Mouse (Mus musculus) hindbrain, embryonic 16.5 days (tissue): Measurements from ENCODE around the gene Dazl. TPM values are rescaled to one million over a fixed set of nuclear protein-coding genes. Genes with fewer than 3 reads are reported as not detected.

ENCODE experiments used
- ATAC-seq: fragments of 200-750 bp; cut with Nextera tagmentation; 2 replicates; pipeline ENCODE4 v1.8.0; 2017; ENCODE audit warnings: moderate TSS enrichment, moderate library complexity
- H3K27ac ChIP-seq: fragments of 300-500 bp; sonication (generic); 2 replicates; pipeline ENCODE4 v1.5.1; 2014; ENCODE audit warnings: low read depth, mild to moderate bottlenecking, control low read depth, low read length, moderate library complexity
- H3K27me3 ChIP-seq: fragments of 300-500 bp; sonication (generic); replicated peaks from 2 replicates; pipeline ENCODE4 v1.6.1; 2014; ENCODE audit warnings: low read length; ENCODE audit not compliant: control insufficient read depth, insufficient read depth
- H3K36me3 ChIP-seq: fragments of 300-500 bp; sonication (generic); 2 replicates; pipeline ENCODE4 v1.6.1; 2014; ENCODE audit warnings: mild to moderate bottlenecking, low read length, moderate library complexity, mixed read lengths; ENCODE audit not compliant: control insufficient read depth, insufficient read depth
- H3K4me1 ChIP-seq: fragments of 300-500 bp; sonication (generic); 2 replicates; pipeline ENCODE4 v1.6.1; 2014; ENCODE audit warnings: low read depth, low read length; ENCODE audit not compliant: control insufficient read depth, insufficient read depth
- H3K4me2 ChIP-seq: fragments of 300-500 bp; sonication (generic); 2 replicates; pipeline ENCODE4 v1.6.1; 2014; ENCODE audit warnings: mild to moderate bottlenecking, low read length, control low read depth, moderate library complexity
- H3K4me3 ChIP-seq: fragments of 300-500 bp; sonication (generic); 2 replicates; pipeline ENCODE4 v1.5.1; 2014; ENCODE audit warnings: mild to moderate bottlenecking, low read length, control low read depth, moderate library complexity
- H3K9ac ChIP-seq: fragments of 300-500 bp; sonication (generic); 2 replicates; pipeline ENCODE4 v1.6.1; 2014; ENCODE audit warnings: low read depth, mild to moderate bottlenecking, control low read depth, low read length, moderate library complexity
- H3K9me3 ChIP-seq: fragments of 300-500 bp; sonication (generic); 2 replicates; pipeline ENCODE4 v1.6.1; 2014; ENCODE audit warnings: mild to moderate bottlenecking, low read length, moderate library complexity; ENCODE audit not compliant: control insufficient read depth
- WGBS: fragments of 180-500 bp; shearing (Covaris S2); extraction: QIAGEN DNeasy Blood & Tissue Kit; methylation state at CpG from one replicate; pipeline ENCODE4 v1.1.7; 2014; 5-methylcytosine and 5-hydroxymethylcytosine counted together
- polyA plus RNA-seq: library from polyadenylated mRNA; unstranded; fragments of >200 nt; fragmentation: Nextera tagmentation; extraction: Ambion mirVana; gene quantifications from 2 replicates; pipeline ENCODE4 v1.2.1, GENCODE M21; 2015

Dazl gene
- polyA plus RNA-seq = 0.50 and 0.69 TPM in 2 replicates

DNA sequence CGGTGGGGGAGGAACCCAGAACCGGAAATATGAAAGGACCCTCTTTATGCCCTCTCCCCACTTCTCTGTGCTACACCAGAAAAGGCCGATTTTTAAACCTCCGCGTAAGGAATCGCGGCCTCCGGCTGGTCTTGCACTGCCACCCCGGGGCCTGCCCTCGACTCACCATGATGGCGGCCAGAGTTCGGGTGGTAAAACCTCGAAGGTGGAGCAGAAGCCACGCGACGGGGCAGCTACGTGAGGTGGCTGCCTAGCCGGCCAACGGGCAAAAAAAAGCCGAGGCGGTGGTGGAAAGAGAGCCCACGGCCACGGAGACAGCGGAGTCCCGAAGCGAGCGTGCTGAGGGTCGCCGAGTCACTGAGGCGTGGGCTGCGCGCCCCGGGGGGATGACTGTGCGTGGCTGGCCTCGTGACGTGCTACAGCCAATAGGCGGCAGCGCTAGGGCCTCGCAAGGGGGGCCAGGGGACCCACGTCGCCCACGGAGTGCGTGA is at the start of gene Dazl:
Gene Dazl, minus strand, starts transcription at position 396 of the 491 bp plus-strand sequence.
- peak within 1 kb of the TSS; percentile 52 for H3K4me3 ChIP-seq
- no peaks in the 10 kb centered on the region for H3K27me3 ChIP-seq
- no peaks in the 10 kb centered on the region for H3K4me1 ChIP-seq
- H3K36me3 ChIP-seq = no peaks in the 10 kb centered on the region
- H3K9ac ChIP-seq = peak within 1 kb of the TSS; percentile 73
- peak within 1 kb of the TSS; percentile 51 for H3K27ac ChIP-seq
- H3K9me3 ChIP-seq = peaks cover 13% of the 10 kb centered on the region
- 90% methylated on average over 43 of the region's 43 CpGs for WGBS
- ATAC-seq = no peak
- H3K4me2 ChIP-seq = peak within 1 kb of the TSS; percentile 70

DNA sequence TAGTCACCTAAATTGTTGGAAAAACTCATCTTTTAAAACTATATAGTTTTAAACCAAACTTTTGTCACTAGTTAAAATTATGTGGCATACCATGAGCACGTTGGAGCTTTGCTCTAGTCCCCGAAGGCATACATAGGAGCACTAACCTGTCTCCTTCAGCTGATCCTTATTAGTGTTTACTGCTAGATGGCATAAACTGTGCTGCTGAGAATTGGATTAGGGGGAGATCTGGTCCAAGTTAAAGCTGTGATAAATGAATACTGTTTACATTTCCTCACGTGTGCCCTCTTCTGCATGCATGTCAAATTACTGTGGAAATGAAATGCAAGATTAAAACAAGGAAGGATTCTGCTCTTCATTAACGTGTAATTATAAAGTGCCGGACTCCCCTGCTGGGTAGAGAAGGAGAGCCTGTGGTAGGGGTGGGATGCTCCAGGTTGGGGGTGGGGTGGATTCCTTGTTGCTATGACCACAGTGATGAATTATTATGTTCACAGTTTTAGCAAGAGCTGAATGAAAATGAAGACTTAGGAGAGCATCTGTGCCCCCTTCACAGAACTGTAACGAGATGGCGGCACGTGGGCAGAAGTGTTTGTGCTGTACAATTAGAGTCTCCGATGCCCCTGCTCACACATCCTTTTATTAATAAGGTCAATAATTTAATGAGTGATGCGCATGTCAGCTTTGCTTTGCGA is 48.6 kb upstream of the Dazl start:
- 50% methylated on average over 11 of the region's 11 CpGs for WGBS

DNA sequence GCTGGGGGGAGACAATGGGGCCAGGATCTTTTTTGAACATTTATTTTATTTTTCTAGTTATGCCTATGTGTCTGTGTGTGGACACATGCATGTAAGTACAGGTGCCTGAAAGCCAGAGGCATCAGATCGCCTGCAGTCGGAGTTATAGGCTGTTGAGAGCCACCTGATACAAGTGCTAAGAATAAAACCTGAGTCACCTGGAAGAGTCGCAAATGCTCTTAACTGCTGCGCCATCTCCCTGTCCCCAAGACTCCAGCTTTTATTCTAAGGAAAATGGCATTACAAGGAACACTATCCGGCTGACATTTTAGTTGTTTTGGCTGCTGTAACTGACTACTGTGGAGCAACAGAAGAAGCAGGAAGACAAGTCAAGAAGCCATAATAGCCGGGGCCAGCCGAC is 45.5 kb upstream of the Dazl start:
- H3K4me2 ChIP-seq = no peak overlapping the region
- WGBS = 89% methylated on average over 7 of the region's 7 CpGs
- H3K4me1 ChIP-seq = no peaks in the 10 kb centered on the region
- H3K4me3 ChIP-seq = no peak overlapping the region
- H3K9ac ChIP-seq = no peak overlapping the region
- H3K27ac ChIP-seq = no peak overlapping the region
- H3K36me3 ChIP-seq = no peaks in the 10 kb centered on the region
- no peaks in the 10 kb centered on the region for H3K9me3 ChIP-seq
- no peak for ATAC-seq
- H3K27me3 ChIP-seq = no peaks in the 10 kb centered on the region

More for the DNA sequence above, 48.6 kb upstream of the Dazl start:
- H3K4me2 ChIP-seq = no peak overlapping the region; the same call in 1 of the 2 replicates
- H3K4me3 ChIP-seq = no peak overlapping the region
- H3K9me3 ChIP-seq = no peaks in the 10 kb centered on the region
- H3K4me1 ChIP-seq = no peaks in the 10 kb centered on the region
- H3K36me3 ChIP-seq = no peaks in the 10 kb centered on the region
- H3K27me3 ChIP-seq = no peaks in the 10 kb centered on the region
- ATAC-seq = peak; percentile 54; the same call in 1 of the 2 replicates
- no peak overlapping the region for H3K27ac ChIP-seq
- no peak overlapping the region for H3K9ac ChIP-seq

DNA sequence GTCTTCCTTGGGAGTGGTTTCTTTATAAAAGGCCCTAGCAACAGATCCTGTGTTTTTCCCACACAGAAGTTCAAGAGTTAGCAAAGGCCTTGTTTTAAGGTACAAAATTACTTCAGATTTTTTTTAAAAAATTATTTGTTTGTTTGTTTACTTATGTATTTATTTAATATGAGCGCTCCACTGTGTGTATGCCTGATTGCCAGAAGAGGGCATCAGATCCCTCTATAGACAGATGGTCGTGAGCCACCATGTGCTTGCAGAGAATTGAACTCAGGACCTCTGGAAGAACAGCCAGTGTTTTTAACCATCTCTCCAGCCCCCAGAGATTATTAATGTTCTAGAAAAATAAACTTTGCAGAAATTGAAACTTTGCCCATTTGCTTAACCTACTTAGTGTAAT is 42.3 kb upstream of the Dazl start:
- no peak for ATAC-seq

DNA sequence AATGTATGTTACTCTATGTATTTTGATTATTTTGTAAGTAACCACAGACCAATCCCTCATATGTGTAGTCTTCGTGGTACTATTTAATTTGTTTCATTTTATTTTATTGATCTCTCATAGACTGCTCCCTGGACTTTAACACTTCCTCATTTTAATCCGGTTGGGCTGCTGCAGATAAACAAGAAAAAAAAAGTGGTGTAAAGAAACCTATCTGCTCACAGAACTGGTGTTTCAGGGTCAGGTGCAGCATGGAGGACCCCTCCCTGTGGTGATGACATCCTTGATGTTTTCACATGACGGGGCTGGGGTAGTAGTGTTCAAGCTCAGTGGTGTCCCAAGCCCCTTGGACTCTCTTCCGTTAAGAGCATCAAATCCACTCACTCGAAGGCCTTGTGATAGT is 41.3 kb upstream of the Dazl start:
- no peak for ATAC-seq
- H3K9me3 ChIP-seq = no peaks in the 10 kb centered on the region
- 81% methylated on average over 5 of the region's 5 CpGs for WGBS
- H3K27me3 ChIP-seq = no peaks in the 10 kb centered on the region
- no peak overlapping the region for H3K4me3 ChIP-seq
- no peak overlapping the region for H3K4me2 ChIP-seq
- H3K9ac ChIP-seq = no peak overlapping the region
- H3K4me1 ChIP-seq = no peaks in the 10 kb centered on the region
- H3K27ac ChIP-seq = no peak overlapping the region
- no peaks in the 10 kb centered on the region for H3K36me3 ChIP-seq

More for the DNA sequence above, 42.3 kb upstream of the Dazl start:
- H3K9me3 ChIP-seq = no peaks in the 10 kb centered on the region
- no peaks in the 10 kb centered on the region for H3K36me3 ChIP-seq
- 83% methylated on average over 2 of the region's 2 CpGs for WGBS
- H3K4me2 ChIP-seq = no peak overlapping the region
- no peak overlapping the region for H3K9ac ChIP-seq
- no peak overlapping the region for H3K27ac ChIP-seq
- no peaks in the 10 kb centered on the region for H3K4me1 ChIP-seq
- no peaks in the 10 kb centered on the region for H3K27me3 ChIP-seq
- H3K4me3 ChIP-seq = no peak overlapping the region

DNA sequence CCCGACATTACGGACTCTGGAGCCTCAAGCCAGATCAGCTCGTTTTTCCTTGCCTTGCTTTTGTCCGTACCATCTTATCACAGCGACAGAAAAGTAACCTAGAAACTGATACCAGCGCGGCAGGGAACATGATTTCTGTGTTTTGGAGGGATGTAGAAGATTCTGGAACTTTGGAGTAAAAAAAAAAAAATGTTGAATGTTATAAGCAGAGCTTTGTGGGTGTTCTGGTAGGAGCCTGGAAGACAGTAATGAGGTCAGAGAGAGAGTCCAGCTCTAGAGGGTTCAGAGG is 38.5 kb upstream of the Dazl start:
- no peak overlapping the region for H3K27ac ChIP-seq
- no peak overlapping the region for H3K4me2 ChIP-seq
- no peak overlapping the region for H3K4me3 ChIP-seq
- no peak overlapping the region for H3K9ac ChIP-seq
- H3K27me3 ChIP-seq = no peaks in the 10 kb centered on the region
- no peaks in the 10 kb centered on the region for H3K36me3 ChIP-seq
- H3K4me1 ChIP-seq = no peaks in the 10 kb centered on the region
- no peaks in the 10 kb centered on the region for H3K9me3 ChIP-seq
- 90% methylated on average over 7 of the region's 7 CpGs for WGBS
- no peak for ATAC-seq

DNA sequence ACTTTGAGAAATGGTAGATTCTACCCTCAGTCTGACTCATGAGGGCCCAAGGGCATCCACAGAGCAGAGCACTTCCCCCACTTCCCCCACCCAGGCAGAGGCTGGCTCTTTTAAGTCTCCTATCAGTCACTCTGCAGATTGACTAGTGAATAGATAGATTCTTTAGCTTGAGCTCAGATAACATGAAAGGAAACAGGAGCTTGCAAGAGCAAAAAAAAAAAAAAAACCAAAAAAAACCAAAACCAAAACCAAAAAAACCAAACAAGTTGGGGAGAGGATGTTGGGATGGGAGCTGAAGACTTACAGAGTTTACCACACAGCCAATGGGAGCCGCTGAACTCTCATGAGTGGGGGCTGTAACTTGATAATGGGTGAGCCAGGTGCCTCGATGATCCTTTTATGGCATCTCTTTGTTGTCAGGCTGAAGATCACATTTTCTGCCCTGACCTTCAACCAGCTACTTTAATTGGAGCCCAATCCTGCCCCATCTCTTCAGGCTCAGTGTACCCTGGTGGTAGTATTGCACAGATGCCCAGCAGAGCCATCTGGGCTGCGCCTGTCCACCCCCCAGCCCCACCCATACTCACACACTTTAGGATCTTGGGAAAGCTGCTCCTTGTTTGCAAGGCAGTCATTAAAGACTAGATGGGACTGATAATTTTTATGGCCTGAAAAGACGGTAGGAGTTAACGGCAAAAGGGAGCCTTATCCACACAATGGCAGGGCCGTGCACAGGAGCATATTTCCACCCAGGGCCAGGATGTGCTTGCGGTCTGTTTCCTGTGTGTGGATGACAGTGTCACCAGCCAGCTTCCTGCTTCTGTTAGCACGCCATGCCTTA is 38.0 kb upstream of the Dazl start:
- ATAC-seq = no peak
- no peak overlapping the region for H3K27ac ChIP-seq
- H3K4me2 ChIP-seq = no peak overlapping the region
- no peak overlapping the region for H3K4me3 ChIP-seq
- no peaks in the 10 kb centered on the region for H3K4me1 ChIP-seq
- no peak overlapping the region for H3K9ac ChIP-seq
- no peaks in the 10 kb centered on the region for H3K27me3 ChIP-seq
- H3K36me3 ChIP-seq = no peaks in the 10 kb centered on the region
- no peaks in the 10 kb centered on the region for H3K9me3 ChIP-seq
- WGBS = 88% methylated on average over 8 of the region's 8 CpGs

DNA sequence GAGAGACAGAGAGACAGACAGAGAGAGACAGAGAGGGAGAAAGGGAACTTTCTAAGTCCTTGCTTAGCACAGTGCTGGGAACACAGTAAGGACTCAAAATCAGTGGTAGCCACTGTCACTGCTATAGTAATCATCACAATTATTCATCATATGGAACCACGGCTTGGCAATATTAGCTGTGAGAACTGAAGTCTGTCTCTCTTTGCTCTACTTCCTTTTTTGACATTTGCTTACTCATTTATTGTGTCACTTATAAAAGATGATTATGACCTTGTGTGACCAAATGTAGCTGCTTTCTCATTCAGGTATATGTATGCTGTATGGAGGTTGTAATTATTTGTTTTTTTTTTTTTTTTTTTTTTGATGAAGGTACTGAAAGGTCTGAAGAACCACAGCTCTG is 36.8 kb upstream of the Dazl start:
- no peaks in the 10 kb centered on the region for H3K4me1 ChIP-seq
- no peak overlapping the region for H3K9ac ChIP-seq
- H3K9me3 ChIP-seq = no peaks in the 10 kb centered on the region

DNA sequence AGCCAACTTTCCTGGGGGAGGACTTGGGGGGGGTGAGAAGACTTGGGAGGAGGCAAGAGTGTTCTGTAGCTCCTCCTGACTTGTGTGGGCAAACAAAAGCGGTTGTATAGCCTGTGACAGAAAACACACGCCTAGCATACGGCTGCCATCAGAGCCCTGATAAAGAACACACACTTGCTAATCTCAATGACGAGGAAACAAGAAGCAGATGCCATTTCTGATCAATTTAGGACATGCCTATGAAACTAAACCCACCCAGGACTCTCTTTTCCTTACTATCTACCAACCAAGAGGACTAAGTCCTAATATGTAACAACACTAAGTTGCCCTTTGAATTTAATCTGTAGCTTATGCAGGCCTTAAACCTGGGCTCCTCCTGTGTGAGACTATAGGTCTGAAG is 31.2 kb upstream of the Dazl start:
- Histone ChIP-seq H3K9me3 (no peaks in the 10 kb centered on the region), H3K9ac (no peak overlapping the region), H3K4me2 (no peak overlapping the region), H3K36me3 (no peaks in the 10 kb centered on the region), H3K4me3 (no peak overlapping the region), H3K27ac (no peak overlapping the region), H3K4me1 (no peaks in the 10 kb centered on the region), H3K27me3 (no peaks in the 10 kb centered on the region)
- WGBS = 85% methylated on average over 4 of the region's 4 CpGs
- ATAC-seq = no peak

More for the DNA sequence above, 36.8 kb upstream of the Dazl start:
- Histone ChIP-seq H3K4me2 (no peak overlapping the region), H3K27ac (no peak overlapping the region), H3K27me3 (no peaks in the 10 kb centered on the region), H3K36me3 (no peaks in the 10 kb centered on the region), H3K4me3 (no peak overlapping the region)
- 90% methylated on average over 1 of the region's 1 CpGs for WGBS
- no peak for ATAC-seq
